Mouse (Mus musculus) frontal cortex, postnatal 36 days (tissue): ENCODE measurements around the gene Gstm6.
A peak's percentile ranks its signal among the peaks of the same experiment; 100 is the strongest.
"Not testable (repeated sequence)": the region's sequence is repeated elsewhere in the genome, so short reads cannot be mapped to it uniquely, and the experiment has no call there.

Experiments used
- DNase-seq, 2 experiments: peaks; one replicate each; pipeline ENCODE4 v3.0.0; 2022; ENCODE audit warnings: low spot score in 2 of 2

The Gstm6 gene

GRCm38 (mm10) chr3:107943239-107943990 lies at the start of gene Gstm6:
Gene Gstm6 (minus strand): TSS chr3:107943749.
- DNase-seq, result no peak

- no peak for DNase-seq
Measured at GRCm38 (mm10) chr3:107986041-107986562, 42.6 kb upstream of the Gstm6 start, which contains the start of gene Gstm2. Gene Gstm2 (minus strand): TSS chr3:107986453.

DNA sequence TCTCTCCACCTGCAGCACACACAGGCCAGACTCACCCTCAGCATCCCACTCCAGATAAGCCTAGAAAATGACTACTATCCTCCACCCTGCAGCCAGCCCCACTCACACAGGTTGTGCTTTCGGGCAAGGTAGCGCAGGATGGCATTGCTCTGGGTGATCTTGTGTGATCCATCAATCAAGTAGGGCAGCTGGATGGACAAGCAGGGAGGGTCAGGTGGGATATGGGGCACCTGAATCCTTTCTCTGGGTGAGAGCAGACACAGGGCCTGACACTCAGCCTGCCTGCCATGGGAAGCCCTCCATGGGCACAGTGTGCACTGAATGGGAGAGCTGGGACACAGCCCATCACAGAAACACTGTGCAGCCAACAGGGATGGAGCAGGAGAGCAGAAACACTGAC lies 41.6 kb upstream of the Gstm6 start:
- not testable (repeated sequence) for DNase-seq

DNA sequence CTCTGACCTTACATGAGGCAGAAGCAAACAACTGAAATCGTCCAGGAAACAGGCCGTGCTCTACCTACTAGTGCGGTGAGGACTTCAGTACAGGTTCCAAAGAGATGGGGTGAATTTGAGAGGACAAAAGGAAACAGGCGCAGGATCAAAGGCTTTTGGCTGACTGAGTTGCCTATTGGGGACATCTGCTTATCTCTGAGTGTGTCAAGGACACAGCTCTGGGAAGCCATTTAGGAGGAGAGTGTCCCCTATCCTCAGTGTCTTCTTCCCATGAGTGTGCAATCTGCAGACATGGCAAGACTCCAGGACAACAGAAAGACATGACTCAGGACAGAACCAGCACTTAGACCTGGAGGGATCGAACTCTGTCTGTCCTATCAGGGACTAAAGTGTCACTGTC lies 40.9 kb upstream of the Gstm6 start:
- DNase-seq, result no peak

DNA sequence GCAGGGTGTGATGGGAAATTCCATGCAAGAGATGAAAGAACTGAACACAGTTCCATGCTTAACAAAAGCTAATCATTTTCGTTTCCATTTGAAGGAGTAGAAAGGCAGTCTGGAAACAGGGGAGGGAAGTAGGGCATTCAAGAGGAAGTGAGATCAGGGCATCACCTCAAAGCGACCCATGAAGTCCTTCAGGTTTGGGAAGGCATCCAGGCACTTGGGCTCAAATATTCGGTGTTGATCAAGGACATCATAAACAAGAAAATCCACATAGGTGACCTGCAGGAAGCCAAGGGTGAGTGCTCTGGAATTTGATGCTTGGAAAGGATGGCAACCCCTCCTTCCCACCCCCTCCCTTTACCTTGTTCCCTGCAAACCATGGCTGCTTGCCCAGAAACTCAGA lies 40.2 kb upstream of the Gstm6 start:
- DNase-seq, result no peak

GRCm38 (mm10) chr3:107982726-107983125 lies 39.2 kb upstream of the Gstm6 start:
- no peak for DNase-seq

GRCm38 (mm10) chr3:107981261-107981660 lies 37.7 kb upstream of the Gstm6 start:
- no peak for DNase-seq

DNA sequence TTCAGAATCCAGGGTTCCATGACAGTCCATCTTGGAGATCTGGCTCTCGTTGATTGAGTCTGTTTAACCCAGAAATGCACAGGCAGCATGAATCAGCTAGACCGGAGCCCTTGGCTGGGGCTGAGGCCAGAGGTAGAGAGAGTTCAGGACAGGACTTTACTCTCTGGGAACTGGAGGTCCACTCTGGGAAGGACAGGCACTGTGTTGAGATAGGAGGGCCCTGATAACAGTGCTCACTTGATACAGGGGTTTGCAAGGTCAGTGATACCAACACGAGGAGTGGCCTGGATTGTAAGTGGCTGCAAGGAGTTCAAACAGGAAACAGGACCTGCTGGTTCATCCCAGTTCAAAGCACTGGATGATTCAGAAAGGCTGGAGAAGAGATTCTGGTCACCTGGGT lies 34.1 kb upstream of the Gstm6 start:
- DNase-seq, result no peak

GRCm38 (mm10) chr3:107974237-107974636 lies 30.7 kb upstream of the Gstm6 start:
- no peak for DNase-seq

DNA sequence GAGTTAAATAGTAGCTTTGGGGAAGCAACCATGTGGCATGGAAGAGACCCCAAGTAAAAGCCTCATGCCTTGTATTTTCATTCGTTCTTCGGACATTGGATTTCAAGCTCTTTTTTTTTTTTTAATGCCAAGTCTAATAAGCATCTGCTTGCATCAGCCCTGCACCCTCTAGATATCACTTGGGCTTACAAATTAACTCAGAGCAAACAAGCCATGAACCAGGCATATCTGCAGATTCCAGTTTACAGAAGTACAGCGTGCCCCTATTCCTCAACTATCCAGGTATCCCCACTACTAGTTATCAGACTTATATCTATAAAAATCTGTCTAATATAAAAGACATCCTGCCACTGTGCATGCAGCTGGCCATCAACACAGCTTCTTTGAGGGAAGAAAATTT lies 28.5 kb upstream of the Gstm6 start:
- DNase-seq, result no peak

- not testable (repeated sequence) for DNase-seq
Measured at GRCm38 (mm10) chr3:107971101-107971500, 27.6 kb upstream of the Gstm6 start.

- no peak for DNase-seq
Measured at GRCm38 (mm10) chr3:107968724-107969395, 25.3 kb upstream of the Gstm6 start, which contains the start of gene Gstm3. Gene Gstm3 (minus strand): TSS chr3:107969283.

DNA sequence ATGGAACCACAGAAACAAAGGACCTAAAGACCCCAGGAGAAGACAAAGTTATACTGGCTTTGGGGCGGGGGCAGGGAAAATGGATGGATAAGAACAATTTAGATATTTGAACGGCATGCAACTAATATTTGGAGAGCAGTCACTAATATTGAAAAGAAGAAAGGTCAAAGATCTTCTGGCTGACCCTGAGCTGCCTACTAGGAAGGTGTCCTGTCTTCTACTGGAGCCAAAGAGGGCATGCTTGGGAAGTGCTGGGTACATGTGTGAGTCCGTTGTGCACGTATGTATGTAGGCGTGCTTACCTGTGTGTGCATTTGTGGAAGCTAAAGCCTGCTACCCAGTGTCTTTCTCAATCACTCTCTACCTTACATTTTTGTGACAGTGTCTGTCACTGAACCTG lies 23.1 kb upstream of the Gstm6 start:
- no peak for DNase-seq

DNA sequence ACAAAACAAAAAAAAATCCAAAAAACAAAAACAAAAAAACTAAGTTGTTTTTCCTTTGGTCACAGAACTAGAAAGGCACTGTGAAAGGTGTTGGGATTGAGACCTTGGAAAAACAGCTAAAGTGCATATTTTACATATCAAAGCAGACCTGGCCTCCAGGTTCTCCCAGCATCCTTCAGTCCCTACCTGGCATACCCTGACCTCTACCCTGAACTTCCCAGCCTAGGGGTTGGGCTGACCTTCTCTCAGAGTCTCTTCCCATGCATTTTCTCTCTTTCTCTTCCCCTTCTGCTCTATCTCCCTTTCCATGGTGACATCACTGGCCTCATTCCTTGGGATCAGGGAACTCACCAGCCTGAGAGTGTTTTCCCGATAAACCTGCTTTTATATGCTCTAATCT lies 22.0 kb upstream of the Gstm6 start:
- no peak for DNase-seq

DNA sequence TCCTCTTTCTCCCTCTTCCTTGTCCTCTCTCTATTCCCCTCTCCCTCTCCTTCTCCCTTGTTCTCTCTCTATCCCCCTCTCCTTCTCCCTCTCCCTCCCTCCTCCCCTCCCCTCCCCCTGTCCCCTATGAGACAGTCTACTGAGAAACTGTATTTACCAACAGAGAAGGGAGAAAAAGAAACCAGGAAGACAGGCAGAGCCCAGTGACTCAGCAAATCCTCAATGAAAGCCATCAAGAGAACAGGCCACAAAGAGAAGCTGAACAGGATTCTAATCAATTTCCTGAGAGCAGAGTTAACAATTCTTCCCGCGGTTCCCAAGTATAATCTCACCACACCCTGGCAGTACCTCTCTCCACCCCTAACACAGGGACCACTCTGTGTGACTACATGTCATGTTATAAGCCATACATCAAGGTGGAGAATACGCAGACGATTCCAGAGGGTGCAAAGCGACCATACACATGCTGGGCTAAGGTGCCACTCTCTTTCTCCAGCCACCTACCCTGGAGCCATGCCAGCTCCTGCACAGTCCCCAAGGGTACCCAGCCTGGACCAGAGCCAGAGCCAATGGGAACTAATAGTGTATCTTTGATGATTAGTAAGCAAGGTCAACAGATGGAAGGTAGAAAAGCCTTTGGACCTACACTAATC lies 21.2 kb upstream of the Gstm6 start:
- no peak for DNase-seq

GRCm38 (mm10) chr3:107964026-107964425 lies 20.5 kb upstream of the Gstm6 start:
- no peak for DNase-seq

DNA sequence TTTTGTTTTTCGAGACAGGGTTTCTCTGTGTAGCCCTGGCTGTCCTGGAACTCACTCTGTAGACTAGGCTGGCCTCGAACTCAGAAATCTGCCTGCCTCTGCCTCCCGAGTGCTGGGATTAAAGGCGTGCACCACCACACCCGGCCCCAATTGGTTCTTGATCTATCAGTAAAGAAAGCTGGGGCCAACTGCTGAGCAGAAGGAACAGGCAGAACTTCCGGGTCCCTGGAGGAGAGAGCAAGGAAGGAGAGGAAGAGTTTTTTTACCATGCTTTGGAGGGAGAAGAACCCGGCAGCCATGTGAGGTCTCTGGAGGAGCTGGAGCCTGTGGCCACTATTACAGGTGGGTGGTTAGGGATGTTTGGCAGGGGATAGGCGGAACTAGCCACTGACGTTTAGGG lies 11.7 kb upstream of the Gstm6 start:
- DNase-seq, result not testable (repeated sequence)

DNA sequence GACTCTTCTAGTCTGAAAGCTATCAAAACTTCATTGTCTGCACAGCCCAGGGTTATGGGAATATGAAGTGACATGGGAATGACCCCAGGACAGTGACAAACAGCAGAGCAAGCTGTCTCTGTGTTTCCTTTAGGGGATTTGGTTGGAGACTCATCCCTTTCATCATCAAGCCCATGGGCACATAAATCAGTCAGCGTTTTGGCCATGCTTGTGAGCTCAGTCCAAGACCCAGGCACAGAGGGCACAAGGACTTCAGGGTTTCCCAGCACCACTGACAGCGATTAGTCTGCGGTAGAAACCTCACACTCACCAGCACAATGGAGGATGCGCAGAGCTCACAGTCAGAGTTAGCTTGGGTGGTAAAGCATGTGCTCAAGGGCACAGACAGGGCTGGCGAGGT lies 10.4 kb upstream of the Gstm6 start:
- no peak for DNase-seq

- DNase-seq, result peak; percentile 40 to 42
Measured at GRCm38 (mm10) chr3:107953328-107953755, 9.8 kb upstream of the Gstm6 start.

DNA sequence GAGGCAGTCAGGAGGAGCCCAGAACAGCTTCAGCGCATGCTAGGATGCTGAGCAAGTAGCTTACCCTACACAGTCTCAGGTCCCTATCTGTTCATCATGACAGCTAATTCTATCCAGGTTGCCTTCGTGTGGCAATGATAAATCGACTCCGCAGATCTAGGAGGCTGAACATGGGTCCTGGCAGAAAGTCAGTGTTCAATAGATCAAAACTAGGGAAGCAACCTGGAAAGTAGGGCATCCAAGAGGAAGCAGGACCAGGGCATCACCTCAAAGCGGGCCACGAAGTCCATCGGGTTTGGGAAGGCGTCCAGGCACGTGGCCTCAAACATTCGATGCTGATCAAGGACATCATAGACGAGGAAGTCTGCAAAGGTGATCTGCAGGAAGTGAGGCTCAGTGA lies 7.0 kb upstream of the Gstm6 start:
- no peak for DNase-seq

DNA sequence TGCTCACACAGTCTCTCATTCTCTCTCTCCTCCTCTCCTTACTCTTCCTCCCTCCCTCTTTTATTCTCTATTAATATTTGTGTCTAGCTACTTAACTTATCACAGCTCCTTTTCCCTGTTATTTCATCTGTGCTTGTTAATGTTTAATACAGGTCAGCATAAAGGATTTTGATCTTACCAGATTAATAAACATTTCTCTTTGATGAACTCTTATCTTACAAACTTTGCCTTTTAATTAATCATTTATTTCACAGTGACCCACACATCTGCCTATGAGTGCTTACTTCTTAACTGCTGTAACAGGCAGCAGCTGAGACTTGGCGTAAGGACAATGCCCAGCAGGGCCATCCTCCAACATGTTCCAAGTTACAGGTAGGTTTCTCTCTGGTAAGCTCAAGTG lies 5.9 kb upstream of the Gstm6 start:
- DNase-seq, result not testable (repeated sequence)

DNA sequence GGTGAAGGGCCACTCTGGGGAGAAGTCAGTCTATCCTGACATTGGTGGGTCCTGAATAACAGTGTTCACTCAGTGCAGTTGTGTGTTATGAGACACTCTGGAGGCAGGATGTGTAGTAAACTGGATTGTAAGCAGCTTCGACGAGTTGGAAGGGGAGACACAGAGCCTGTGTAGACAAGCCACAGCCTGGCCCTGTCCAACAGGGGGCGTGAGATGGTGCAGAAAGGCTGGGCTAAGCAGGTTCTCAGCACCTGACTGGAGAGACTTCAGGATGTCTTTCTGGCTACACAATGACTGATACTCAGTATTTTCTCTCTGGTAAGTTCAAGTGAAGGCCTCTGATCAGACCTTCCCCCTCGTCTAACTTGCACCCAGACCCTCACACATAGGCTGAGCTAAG lies 2.2 kb upstream of the Gstm6 start:
- DNase-seq, result no peak
